Comparison of ENCODE assay signal across 8 mouse cellular contexts in the genomic region with DNA sequence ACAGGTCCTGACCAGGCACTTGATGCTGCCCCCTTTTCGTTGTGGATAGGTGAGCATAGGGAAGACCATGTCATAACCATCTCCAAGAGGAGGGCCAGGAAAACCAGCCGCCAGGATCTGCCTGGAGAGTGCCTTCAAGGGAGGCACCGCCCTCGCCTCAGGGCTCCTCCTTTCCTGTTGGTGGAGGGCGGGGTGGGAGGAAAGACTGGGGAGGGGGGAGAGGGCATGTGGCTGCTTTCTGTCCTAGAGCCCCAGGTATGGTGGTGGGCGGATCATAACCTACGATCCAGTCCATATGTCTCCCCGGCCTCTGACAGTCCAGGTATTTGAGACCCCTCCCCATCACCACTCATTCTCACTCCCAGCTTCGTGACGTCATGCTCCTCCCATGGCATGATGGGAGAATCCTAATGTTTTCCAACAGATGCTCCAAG. TPM values are rescaled to one million over a fixed set of nuclear protein-coding genes. Genes with fewer than 3 reads are reported as not detected.
DNase-seq lines count a peak whose midpoint lies in the region; ATAC-seq lines count a peak whose summit lies in the region.

No protein-coding gene starts in this region.

- peak overlapping the region; percentile 82 for H3K9ac ChIP-seq in midbrain, embryonic 12.5 days (replicated peaks)

- H3K27ac ChIP-seq in forebrain, embryonic 10.5 days, result no peak overlapping the region
- peak overlapping the region; percentile 69; the same call in 1 of the 2 replicates for H3K27ac ChIP-seq in midbrain, embryonic 12.5 days (replicated peaks)

- peak overlapping the region; percentile 85 for H3K4me2 ChIP-seq in midbrain, embryonic 12.5 days (replicated peaks)

- ATAC-seq in midbrain, embryonic 12.5 days (ENCODE audit: low FRiP score, low read depth), result peak; percentile 79

- H3K36me3 ChIP-seq in forebrain, embryonic 10.5 days (replicated peaks), result no peaks in the 10 kb centered on the region
- H3K36me3 ChIP-seq in midbrain, embryonic 12.5 days, result no peaks in the 10 kb centered on the region

- peak overlapping the region; percentile 62 for H3K4me3 ChIP-seq in forebrain, embryonic 10.5 days
- peak overlapping the region; percentile 64 for H3K4me3 ChIP-seq in midbrain, embryonic 12.5 days

- H3K27me3 ChIP-seq in forebrain, embryonic 10.5 days (ENCODE audit: poor library complexity, severe bottlenecking), result peaks cover 70% of the 10 kb centered on the region
- peaks cover 12% of the 10 kb centered on the region for H3K27me3 ChIP-seq in midbrain, embryonic 12.5 days

- H3K9me3 ChIP-seq in forebrain, embryonic 10.5 days, result no peaks in the 10 kb centered on the region
- no peaks in the 10 kb centered on the region for H3K9me3 ChIP-seq in midbrain, embryonic 12.5 days

- peak; percentile 69 for DNase-seq in cerebellum, adult 9-10 months
- DNase-seq in forebrain, embryonic 10.5 days (ENCODE audit: extremely low spot score, low spot score), result peak; percentile 42
- DNase-seq in layer of hippocampus, adult 11-12 months (ENCODE audit: low spot score), result peak; percentile 79
- no peak for DNase-seq in gastrocnemius, postnatal 10 days
- no peak for DNase-seq in thymus, postnatal 4 days
- DNase-seq in adrenal gland, postnatal 36 days, result no peak
- DNase-seq in lung, postnatal 10 days, result no peak

- WGBS in forebrain, embryonic 10.5 days, result 1% methylated on average over 10 of the region's 10 CpGs
- 1% methylated on average over 9 of the region's 10 CpGs for WGBS in midbrain, embryonic 12.5 days

- H3K4me1 ChIP-seq in forebrain, embryonic 10.5 days, result peaks cover 27% of the 10 kb centered on the region
- H3K4me1 ChIP-seq in midbrain, embryonic 12.5 days, result peaks cover 17% of the 10 kb centered on the region

RNA-seq across cellular contexts. Expression of gene Phactr3, which starts 22.7 kb away (rescaled TPM):
- polyA plus RNA-seq in forebrain, embryonic 10.5 days (2016; fragmentation: Nextera tagmentation; extraction: Ambion mirVana), result 4.2 and 4.9 TPM in 2 replicates
- polyA plus RNA-seq in midbrain, embryonic 12.5 days (2016; fragmentation: Nextera tagmentation; extraction: Ambion mirVana), result 19.1 and 20.0 TPM in 2 replicates
- total RNA-seq in gastrocnemius, postnatal 10 days (2021), result under 1 TPM; 0.23 to 0.38 TPM
- 1 to 10 TPM in 1 of 2 experiments, under 1 TPM in 1; 0.30 to 2.2 TPM for total RNA-seq in adrenal gland, postnatal 36 days (2021)

Comparison
In these comparisons a context has a peak if more than half of its experiments do, and no peak if none do; other contexts are left out.
1. DNase-seq: peak in cerebellum, adult 9-10 months (single experiment), forebrain, embryonic 10.5 days (single experiment) and layer of hippocampus, adult 11-12 months (single experiment); none in gastrocnemius, postnatal 10 days (single experiment), thymus, postnatal 4 days (single experiment), adrenal gland, postnatal 36 days (0 of 2) and lung, postnatal 10 days (single experiment).